Mouse (Mus musculus): Measurements from ENCODE around the gene Zfp385a. TPM values are rescaled to one million over a fixed set of nuclear protein-coding genes. Genes with fewer than 3 reads are reported as not detected.

The Zfp385a gene
- total RNA-seq, 2 experiments from 2014 or later: 47.5 to 51.2 TPM

DNA sequence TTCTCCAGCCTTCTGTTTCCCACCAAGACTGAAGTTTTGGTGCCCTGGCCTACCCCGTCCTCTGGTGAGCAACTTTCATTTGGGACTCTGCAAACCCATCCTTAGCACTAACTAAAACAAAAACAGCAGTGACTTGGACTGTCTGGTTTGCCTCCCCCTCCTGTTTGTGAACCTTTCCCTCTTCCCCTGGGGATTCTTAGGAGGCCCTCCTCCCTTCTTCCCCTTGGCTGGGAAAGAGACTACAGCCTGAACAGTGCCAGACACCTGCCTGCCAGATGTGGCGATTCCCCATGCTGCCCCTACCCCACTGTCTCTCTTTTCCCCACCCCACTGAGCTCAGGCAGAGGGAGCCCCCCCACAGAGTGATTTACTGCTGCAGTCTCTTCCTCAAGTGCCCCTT lies 38.8 kb downstream of the Zfp385a start:
- no peak for DNase-seq (ENCODE audit: extremely low spot score in 1 of 2, low spot score in 2 of 2)
- intact Hi-C loops (cut with DNase I): no loop called here

DNA sequence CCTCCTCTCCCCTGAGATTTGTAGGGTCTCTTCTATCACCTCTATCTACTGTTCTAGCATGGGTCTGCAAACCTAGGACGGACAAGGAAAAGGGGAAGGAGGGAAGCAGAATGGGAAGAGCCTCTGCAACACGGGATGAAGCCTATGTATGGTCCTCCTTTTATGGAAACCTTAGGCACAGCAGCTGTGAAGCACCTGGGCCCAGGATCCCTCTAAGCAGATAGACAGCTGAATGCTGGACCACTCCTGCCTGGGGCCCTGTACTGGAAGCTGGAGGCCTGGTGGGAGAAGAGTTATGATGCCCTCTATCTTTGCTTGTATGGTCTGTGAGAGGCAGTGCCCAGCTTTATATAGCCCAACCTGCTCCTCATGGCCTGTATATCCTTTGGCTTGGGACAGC lies 39.3 kb downstream of the Zfp385a start:
- intact Hi-C loops (cut with DNase I): no loop called here
- DNase-seq (ENCODE audit: extremely low spot score in 1 of 2, low spot score in 2 of 2): no peak

DNA sequence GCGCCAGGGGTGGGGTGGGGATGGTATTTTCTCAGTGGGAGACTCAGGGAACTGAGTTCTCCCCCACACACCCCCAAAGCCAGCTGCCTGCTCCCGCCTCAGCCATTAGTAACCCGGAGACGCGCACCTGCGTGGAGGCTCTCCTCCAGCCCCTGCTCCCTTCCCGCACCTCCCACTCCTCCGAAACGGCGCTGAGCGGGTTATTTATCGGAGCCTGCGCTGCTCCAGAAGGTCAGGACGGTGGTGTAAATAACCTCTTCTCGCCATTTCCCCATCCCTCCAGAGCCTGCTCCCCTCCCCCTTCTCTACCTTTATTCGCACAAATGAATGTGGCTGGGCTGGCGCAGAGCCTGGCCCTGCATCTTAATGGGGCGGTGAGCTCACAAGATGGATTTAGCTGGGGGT lies 39.8 kb downstream of the Zfp385a start:
- intact Hi-C loops (cut with DNase I): no loop called here
- DNase-seq (ENCODE audit: extremely low spot score in 1 of 2, low spot score in 2 of 2): peak in 1 of 2 experiments; percentile 61

DNA sequence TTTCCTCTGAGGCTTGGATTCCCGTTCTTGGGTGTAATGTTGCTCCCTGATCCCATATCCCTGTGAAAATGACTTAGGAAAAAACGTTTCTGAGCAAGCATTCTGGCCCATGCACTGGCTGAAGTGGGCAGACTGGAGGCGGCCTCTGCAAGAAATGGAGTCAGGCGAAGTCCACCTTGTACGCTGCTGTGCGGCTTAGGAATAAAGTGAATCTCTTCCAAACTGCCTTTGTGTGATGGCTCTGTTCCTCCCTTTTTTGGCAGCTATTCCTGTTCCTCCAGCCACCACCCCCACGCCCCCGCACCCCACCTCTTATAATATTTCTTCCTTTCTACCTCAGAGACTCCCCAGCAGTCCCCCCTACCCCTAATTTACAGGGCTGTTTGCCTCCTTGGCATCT lies 40.2 kb downstream of the Zfp385a start:
- no peak for DNase-seq (ENCODE audit: extremely low spot score in 1 of 2, low spot score in 2 of 2)
- intact Hi-C loops (cut with DNase I): no loop called here

DNA sequence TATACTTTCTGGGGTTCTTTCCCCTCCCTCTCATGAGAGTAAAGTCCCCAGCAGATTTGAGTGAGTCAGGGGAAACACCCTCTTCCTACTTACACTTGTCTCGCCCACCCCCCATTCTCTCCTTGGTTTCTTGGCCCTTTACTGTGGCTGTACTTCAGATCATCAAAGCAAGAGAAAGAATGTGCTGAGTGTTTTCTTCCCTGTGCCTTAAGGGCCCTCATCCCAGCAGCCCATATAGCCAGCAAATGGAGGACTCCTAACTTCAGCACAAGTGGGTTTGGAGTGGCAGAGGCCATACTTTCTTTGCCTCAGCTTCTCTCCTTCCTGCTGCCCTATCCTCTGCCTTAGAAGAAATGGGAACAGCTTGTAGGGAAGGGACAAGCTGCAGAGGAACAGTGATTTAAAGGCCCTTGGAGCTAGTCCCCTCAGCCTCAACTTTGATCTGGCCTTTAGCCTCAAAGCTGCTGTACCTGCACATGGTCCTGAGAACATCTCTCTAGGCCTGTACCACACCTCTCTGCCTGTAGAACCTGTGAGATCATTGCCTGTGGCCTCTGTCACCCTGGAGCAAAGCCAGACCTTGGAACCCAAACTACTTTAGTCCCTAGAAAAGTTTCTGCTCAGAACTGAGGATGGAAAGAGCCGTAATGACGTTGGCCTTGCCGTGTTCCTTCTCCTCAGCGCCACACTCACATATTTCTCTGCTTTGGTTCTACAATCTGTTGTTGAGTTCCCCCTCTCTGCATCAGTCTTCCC lies 40.9 kb downstream of the Zfp385a start:
- intact Hi-C loops (cut with DNase I): no loop called here
- DNase-seq (ENCODE audit: extremely low spot score in 1 of 2, low spot score in 2 of 2): no peak

DNA sequence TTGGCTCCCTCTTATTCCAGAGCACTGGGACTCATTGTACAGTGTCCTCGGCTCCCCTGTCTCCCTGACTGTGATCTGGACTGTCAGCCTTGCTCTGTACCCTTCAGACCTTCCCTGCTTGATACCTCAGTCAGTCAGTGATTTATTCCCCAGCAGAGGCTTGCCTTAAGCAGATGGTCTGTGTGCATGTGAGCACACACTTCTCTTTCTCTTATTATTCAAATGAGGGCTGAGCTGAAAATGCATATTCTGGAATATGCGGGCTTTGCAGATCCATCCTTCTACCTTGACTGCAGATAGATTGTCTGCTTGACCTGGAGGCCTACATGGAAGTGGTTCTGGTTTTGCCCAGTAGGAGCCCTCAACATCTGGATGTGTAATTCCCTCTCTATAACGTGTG lies 41.9 kb downstream of the Zfp385a start:
- DNase-seq (ENCODE audit: extremely low spot score in 1 of 2, low spot score in 2 of 2): no peak
- intact Hi-C loops (cut with DNase I): no loop called here

DNA sequence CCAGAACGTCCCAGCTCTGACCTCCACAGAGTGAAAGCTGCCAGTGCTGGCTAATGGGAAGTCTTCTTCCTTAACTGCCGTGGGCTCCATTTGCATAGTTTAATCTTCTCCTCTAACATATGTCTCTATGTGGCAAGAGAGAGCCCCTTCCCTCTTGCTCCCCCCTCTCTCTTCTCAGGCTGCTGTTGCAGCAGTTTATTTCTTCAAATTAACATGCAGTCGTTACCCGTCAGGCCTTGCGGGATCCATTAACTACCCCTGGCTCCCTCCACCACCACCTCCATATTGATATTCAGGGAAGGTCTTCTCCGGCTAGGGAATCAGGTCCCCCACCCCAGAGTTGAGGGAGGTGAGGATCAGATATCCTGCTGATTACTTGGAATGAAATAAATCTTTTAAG lies 42.6 kb downstream of the Zfp385a start:
- DNase-seq (ENCODE audit: extremely low spot score in 1 of 2, low spot score in 2 of 2): no peak
- intact Hi-C loops (cut with DNase I): no loop called here

DNA sequence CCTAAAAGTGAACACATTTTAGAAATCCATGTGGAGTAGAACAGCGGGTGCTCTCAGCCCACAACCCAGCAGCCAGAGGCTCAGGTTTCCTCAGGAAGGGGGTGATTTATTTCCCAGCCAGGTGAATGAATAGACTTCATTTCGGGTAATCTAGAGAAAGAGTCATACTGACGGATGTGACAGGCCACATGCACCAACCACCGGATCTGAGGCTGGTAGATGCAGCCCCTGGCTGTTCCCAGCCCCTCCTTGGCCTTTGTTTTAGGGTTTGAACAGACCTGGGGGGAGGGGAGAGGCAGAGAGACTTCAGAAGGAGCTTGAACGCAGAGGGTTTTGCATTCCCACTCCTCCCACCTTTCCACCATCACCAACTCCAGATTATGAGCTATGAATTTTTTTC lies 44.0 kb downstream of the Zfp385a start:
- intact Hi-C loops (cut with DNase I): no loop called here
- no peak for DNase-seq (ENCODE audit: extremely low spot score in 1 of 2, low spot score in 2 of 2)

DNA sequence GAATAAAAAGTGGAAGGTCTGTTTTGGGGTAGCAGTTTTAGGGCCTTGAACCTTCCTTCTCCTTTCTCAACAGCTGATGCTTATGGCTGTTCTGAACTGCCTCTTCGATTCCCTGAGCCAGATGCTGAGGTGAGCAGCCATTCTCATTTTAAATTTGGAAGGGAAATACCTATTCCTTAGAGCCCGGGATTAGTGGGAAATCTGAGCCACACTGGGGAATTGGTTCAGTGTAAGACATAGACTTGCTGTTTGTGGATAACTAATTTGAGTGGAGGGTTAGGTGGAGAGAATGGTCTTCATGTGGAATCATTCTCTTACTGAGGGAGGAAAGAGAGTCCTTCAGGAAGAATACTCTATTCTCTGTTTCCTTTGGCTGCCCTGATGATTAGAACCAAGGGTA lies 45.2 kb downstream of the Zfp385a start:
- DNase-seq (ENCODE audit: extremely low spot score in 1 of 2, low spot score in 2 of 2): no peak
- intact Hi-C loops (cut with DNase I): no loop called here

DNA sequence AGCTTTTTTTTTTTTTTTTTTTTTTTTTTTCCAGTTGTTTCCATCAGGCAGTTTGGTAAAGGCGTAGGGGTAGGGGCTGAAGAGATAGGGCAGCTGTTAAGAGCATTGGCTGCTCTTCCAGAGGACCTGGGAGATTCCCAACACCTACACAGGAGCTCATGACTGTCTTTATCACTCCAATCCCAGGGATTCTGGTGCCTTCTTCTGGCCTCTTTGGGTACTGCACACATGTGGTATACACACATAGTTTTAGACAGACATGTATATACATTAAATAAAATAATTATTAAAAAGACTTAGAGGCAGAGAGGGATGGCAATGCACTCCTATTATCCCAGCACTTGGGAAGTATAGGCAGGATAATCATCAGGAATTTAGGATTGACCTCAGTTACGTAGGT lies 46.5 kb downstream of the Zfp385a start:
- intact Hi-C loops (cut with DNase I): no loop called here
- DNase-seq (ENCODE audit: extremely low spot score in 1 of 2, low spot score in 2 of 2): no peak

DNA sequence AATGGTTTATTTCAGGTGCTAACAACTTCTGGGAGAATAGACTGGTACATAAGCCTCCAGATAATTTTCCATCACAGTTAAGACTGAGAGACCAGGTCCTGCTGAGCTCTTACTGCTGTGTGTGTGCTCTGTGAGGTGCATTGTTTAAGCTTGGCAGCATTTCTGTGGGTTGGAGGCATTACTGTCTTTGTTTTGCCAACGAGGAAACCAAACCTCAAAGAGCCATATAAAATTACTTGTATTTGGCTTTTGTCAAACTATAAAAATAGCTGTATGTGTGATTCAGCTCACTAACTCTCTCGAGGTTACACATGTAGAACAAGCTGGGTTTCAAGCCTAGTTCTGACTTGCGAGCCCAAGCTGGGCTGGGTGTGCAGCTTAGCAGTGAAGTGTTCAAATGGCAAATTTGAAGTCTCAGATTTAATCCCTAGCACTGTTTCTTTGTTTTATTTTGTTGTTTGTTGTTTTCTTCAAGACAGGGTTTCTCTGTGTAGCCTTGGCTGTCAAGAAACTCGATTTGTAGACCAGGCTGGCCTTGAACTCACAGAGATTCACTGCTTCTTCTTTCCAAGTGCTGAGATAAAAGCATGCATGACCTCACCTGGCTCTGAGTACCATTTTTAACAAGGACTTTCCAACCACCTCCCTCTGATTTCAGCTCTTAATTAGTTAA lies 47.1 kb downstream of the Zfp385a start:
- no peak for DNase-seq (ENCODE audit: extremely low spot score in 1 of 2, low spot score in 2 of 2)
- intact Hi-C loops (cut with DNase I): no loop called here

DNA sequence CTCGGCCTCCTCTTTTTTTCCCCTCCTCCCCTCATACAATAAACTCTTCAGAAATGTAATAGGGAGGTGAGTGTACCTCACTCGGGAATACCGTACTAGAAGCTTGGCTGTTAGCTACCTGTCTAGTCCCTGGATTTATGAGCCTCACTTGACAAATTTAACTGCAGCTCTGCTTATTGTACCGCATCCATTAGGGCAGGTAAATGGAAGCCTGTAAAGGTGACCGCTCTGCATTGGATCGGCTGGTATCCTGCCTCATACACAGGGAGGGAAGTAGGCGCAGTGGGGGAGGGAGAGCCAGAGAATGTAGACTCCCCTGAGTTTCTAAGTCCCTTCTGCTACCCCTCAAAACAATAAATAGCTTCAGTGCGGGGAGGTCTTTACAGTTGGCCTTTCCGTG lies 49.0 kb downstream of the Zfp385a start:
- intact Hi-C loops (cut with DNase I): no loop called here
- no peak for DNase-seq (ENCODE audit: extremely low spot score in 1 of 2, low spot score in 2 of 2)

DNA sequence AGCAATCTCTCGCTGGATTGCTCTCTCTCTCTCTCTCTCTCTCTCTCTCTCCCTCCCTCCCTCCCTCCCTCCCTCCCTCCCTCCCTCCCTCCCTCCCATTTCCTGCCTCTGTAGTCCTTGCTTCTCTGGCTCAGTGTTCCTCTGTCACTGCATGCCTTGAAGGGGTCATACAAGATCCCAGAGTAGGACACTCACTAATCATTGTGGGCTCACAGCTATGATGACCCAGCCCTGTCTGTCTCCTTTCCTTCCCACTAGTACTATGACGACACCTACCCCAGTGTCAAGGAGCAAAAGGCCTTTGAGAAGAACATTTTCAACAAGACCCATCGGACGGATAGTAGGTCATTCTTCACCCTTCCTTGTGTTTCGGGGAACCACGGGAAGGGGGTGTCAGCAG lies 49.5 kb downstream of the Zfp385a start:
- intact Hi-C loops (cut with DNase I): no loop called here
- DNase-seq (ENCODE audit: extremely low spot score in 1 of 2, low spot score in 2 of 2): no peak

DNA sequence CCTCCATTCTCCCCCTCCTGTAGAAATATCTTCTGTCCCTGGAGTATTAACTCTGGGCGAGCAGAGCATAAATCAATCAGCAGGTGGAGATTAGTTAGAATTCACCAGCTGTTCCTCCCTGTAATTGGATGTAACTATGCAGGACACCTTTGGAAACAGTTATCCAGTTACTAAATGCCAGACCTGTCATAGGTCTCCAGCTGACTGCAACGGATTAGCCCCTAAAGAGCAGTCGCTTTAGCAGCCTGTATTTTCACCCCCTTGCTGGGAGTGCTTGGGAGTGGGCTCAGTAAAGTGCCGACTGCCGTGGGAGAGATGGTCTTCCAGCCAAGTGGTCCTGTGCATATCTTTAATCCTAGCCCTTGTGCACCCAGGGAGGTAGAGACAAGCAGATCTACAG lies 50.3 kb downstream of the Zfp385a start:
- no peak for DNase-seq (ENCODE audit: extremely low spot score in 1 of 2, low spot score in 2 of 2)
- intact Hi-C loops (cut with DNase I): no loop called here

DNA sequence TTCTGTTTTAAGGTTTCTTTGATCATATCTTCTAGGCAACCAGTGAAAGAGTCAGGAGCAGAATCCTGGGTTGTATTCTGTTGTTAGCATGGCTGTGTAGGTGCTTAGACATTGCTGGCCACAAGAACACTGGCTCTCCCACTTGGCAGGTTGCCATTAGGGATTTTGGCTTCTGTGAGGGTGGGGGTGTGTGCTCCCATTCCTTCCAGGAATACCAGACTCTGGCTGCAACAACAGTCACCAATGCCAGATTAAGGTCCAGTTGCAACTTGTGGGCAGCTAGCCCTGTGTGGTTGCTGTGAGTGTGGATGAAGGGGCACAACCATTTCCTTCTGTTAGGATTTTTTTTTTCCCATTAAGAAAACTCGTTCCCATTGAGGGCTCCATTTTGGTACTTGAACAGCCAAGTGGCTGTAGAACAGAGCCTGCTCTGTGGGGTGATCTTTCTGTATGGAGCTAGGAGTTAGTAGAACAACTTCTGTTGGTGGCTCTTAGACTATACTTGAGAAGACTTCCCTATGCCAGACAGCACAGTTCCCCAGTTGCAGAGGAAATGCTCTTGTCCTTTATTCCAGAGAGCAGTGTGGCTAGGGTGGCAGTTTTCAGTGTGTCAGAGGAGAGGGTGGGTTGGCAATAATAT lies 54.0 kb downstream of the Zfp385a start:
- DNase-seq (ENCODE audit: extremely low spot score in 1 of 2, low spot score in 2 of 2): peak; percentile 59 to 62
- intact Hi-C loops (cut with DNase I): loop anchor here (2.0 kb wide), 1 partner anchor 21 kb away; no protein-coding TSS in a partner anchor

DNA sequence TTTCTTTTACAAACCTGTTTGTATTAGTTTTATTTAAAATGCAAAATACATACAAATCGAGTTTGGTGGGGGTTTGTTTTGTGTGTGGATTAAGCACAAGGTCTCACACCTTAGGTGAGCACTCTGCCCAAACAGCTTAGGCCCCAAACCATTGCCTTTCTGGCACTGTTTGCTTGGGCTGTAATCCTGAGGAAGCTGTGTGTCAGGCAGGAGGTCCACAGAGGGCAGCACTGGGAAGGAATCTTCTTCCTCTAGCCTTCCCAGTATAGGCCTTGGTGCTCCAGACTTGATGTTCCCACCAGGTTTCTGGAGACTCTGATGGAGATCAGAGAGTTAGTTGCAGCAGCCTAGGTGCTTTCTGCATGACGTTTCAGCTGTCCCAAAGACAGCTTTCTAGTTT lies 55.2 kb downstream of the Zfp385a start:
- intact Hi-C loops (cut with DNase I): loop anchor here (2.0 kb wide), 1 partner anchor 22 kb away; no protein-coding TSS in a partner anchor
- no peak for DNase-seq (ENCODE audit: extremely low spot score in 1 of 2, low spot score in 2 of 2)

DNA sequence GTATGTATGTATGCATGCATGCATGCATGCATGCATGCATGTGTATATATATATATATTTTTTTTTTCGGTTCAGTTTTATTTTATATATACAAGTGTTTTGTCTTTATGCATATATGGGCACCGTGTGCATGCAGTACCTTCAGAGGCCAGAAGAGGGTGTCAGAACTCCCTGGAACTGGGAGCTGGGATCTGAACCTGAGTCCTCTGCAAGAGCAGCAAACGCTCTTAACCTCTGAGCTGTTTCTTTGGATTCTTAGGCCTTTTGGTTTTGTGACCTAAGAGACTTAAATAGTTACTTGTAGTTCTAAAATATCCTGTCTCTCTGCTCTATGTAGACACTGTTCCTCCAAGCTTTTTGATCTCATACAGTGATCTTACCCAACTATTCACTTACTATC lies 55.8 kb downstream of the Zfp385a start:
- no peak for DNase-seq (ENCODE audit: extremely low spot score in 1 of 2, low spot score in 2 of 2)
- intact Hi-C loops (cut with DNase I): loop anchor here (2.0 kb wide), 1 partner anchor 23 kb away; no protein-coding TSS in a partner anchor

DNA sequence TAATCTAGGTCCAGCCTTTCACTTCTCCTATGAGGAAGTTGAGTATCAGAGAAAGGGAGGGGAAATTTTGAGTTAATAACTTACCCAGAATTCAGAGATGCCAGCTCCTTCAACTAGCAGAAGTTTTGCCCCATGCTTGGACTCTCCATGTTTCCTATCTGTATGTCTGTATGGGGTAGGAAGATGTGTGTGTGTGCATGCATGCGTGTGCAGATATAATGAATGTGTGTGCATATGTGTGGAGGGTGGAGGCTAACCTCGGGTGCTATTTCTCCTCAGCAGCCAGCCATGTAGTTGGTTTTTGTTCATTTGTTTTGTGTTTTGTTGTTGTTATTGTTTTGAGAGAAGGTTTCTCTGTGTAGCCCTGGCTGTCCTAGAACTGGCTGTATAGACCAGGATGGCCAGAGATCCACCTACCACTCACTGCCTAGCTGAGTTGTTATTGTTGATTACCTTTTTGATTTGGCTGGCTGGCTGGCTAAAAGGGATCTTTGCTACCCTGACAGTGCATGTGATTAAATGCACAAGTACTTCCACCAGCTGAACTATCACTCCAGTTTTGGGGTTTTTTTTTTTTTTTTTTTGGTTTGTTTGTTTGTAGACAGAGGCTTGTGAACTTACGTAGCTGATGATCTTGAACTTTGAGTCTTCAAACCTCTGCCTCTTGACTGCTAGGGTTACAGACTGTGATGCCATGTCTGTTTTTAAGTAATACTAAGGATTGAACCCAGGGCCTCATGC lies 58.3 kb downstream of the Zfp385a start:
- intact Hi-C loops (cut with DNase I): no loop called here
- no peak for DNase-seq (ENCODE audit: extremely low spot score in 1 of 2, low spot score in 2 of 2)

DNA sequence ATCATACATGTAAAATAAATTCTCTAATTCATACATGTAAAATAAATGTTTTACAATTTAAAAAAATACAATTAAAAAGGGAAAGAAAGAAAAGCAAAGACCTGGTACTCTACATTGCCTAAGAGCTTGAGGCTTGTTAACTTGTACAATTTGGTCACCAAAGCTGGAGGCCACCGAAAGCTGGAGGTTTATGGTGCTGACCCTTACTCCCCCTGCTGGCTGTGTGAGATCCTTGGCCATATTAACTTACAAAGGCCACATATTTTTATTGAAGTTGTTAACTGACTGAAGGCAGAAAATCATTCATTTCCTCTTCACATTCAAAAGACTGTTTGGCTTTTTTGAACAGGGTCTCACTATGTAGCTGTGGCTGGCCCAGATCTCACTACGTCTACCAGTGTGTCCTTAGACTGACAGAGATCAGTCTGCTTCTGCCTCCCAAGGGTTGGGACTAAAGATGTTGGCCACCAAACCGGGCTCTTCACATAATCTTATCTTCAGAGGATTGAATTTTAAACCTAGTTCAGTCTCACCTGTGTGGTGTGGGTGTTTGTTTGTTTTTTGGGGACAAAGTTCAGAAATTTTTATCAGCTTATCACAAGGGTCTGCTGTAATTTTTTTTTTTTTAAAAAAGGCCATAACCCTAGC lies 59.0 kb downstream of the Zfp385a start:
- DNase-seq (ENCODE audit: extremely low spot score in 1 of 2, low spot score in 2 of 2): no peak
- intact Hi-C loops (cut with DNase I): no loop called here
